Mouse (Mus musculus): ENCODE data around the gene Sh3bp4. TPM values are rescaled to one million over a fixed set of nuclear protein-coding genes. Genes with fewer than 3 reads are reported as not detected.

The Sh3bp4 gene
- polyA plus RNA-seq, 1 experiment from 2014 or later: 13.3 TPM

GRCm38 (mm10) chr1:89107466-89107865, 37.3 kb downstream of the Sh3bp4 start:
- Histone ChIP-seq H3K27ac (ENCODE audit: low read length) (no peak overlapping the region), H3K27me3 (ENCODE audit: control insufficient read depth, insufficient read depth, low read depth, low read length) (no peaks in the 10 kb centered on the region), H3K9ac (ENCODE audit: low read depth, low read length) (no peak overlapping the region), H3K4me2 (ENCODE audit: low read length) (no peak overlapping the region), H3K4me1 (ENCODE audit: control insufficient read depth, insufficient read depth, low read length) (peaks cover 5% of the 10 kb centered on the region; the same call in 1 of the 2 replicates), H3K9me3 (replicated peaks; ENCODE audit: control insufficient read depth, low read length, poor library complexity, severe bottlenecking) (no peaks in the 10 kb centered on the region), H3K4me3 (ENCODE audit: low read depth, low read length) (no peak overlapping the region), H3K36me3 (ENCODE audit: control insufficient read depth, insufficient read depth, low read length) (no peaks in the 10 kb centered on the region)
- no peak for ATAC-seq
- 56% methylated on average over 6 of the region's 6 CpGs for WGBS

GRCm38 (mm10) chr1:89108340-89108896, 38.2 kb downstream of the Sh3bp4 start:
- H3K9me3 ChIP-seq (replicated peaks; ENCODE audit: control insufficient read depth, low read length, poor library complexity, severe bottlenecking): no peaks in the 10 kb centered on the region
- H3K4me1 ChIP-seq (ENCODE audit: control insufficient read depth, insufficient read depth, low read length): peaks cover 5% of the 10 kb centered on the region; the same call in 1 of the 2 replicates
- H3K4me3 ChIP-seq (ENCODE audit: low read depth, low read length): no peak overlapping the region
- H3K27ac ChIP-seq (ENCODE audit: low read length): no peak overlapping the region
- no peak for ATAC-seq
- no peaks in the 10 kb centered on the region for H3K27me3 ChIP-seq (ENCODE audit: control insufficient read depth, insufficient read depth, low read depth, low read length)
- H3K36me3 ChIP-seq (ENCODE audit: control insufficient read depth, insufficient read depth, low read length): no peaks in the 10 kb centered on the region
- H3K9ac ChIP-seq (ENCODE audit: low read depth, low read length): no peak overlapping the region
- no peak overlapping the region for H3K4me2 ChIP-seq (ENCODE audit: low read length)
- 24% methylated on average over 6 of the region's 6 CpGs for WGBS

- ATAC-seq: no peak
- 67% methylated on average over 7 of the region's 7 CpGs for WGBS
- H3K27ac ChIP-seq (ENCODE audit: low read length): no peak overlapping the region
- H3K9ac ChIP-seq (ENCODE audit: low read depth, low read length): no peak overlapping the region
- H3K4me1 ChIP-seq (ENCODE audit: control insufficient read depth, insufficient read depth, low read length): peaks cover 5% of the 10 kb centered on the region; the same call in 1 of the 2 replicates
- H3K36me3 ChIP-seq (ENCODE audit: control insufficient read depth, insufficient read depth, low read length): no peaks in the 10 kb centered on the region
- H3K4me2 ChIP-seq (ENCODE audit: low read length): no peak overlapping the region
- H3K9me3 ChIP-seq (replicated peaks; ENCODE audit: control insufficient read depth, low read length, poor library complexity, severe bottlenecking): no peaks in the 10 kb centered on the region
- no peak overlapping the region for H3K4me3 ChIP-seq (ENCODE audit: low read depth, low read length)
- no peaks in the 10 kb centered on the region for H3K27me3 ChIP-seq (ENCODE audit: control insufficient read depth, insufficient read depth, low read depth, low read length)
These were observed 39.6 kb downstream of the Sh3bp4 start for GRCm38 (mm10) chr1:89109767-89110166.

GRCm38 (mm10) chr1:89110767-89111534, 40.7 kb downstream of the Sh3bp4 start:
- Histone ChIP-seq H3K27me3 (ENCODE audit: control insufficient read depth, insufficient read depth, low read depth, low read length) (no peaks in the 10 kb centered on the region), H3K4me1 (ENCODE audit: control insufficient read depth, insufficient read depth, low read length) (peaks cover 5% of the 10 kb centered on the region; the same call in 1 of the 2 replicates), H3K27ac (ENCODE audit: low read length) (no peak overlapping the region), H3K36me3 (ENCODE audit: control insufficient read depth, insufficient read depth, low read length) (no peaks in the 10 kb centered on the region), H3K9ac (ENCODE audit: low read depth, low read length) (no peak overlapping the region), H3K9me3 (replicated peaks; ENCODE audit: control insufficient read depth, low read length, poor library complexity, severe bottlenecking) (no peaks in the 10 kb centered on the region), H3K4me3 (ENCODE audit: low read depth, low read length) (no peak overlapping the region), H3K4me2 (ENCODE audit: low read length) (no peak overlapping the region)
- 89% methylated on average over 6 of the region's 6 CpGs for WGBS
- ATAC-seq: no peak

- Histone ChIP-seq H3K9me3 (replicated peaks; ENCODE audit: control insufficient read depth, low read length, poor library complexity, severe bottlenecking) (no peaks in the 10 kb centered on the region), H3K27ac (ENCODE audit: low read length) (no peak overlapping the region), H3K9ac (ENCODE audit: low read depth, low read length) (no peak overlapping the region), H3K4me1 (ENCODE audit: control insufficient read depth, insufficient read depth, low read length) (peaks cover 5% of the 10 kb centered on the region; the same call in 1 of the 2 replicates), H3K4me3 (ENCODE audit: low read depth, low read length) (no peak overlapping the region), H3K27me3 (ENCODE audit: control insufficient read depth, insufficient read depth, low read depth, low read length) (no peaks in the 10 kb centered on the region), H3K4me2 (ENCODE audit: low read length) (no peak overlapping the region), H3K36me3 (ENCODE audit: control insufficient read depth, insufficient read depth, low read length) (no peaks in the 10 kb centered on the region)
- 77% methylated on average over 1 of the region's 1 CpGs for WGBS
- no peak for ATAC-seq
These were observed 42.3 kb downstream of the Sh3bp4 start for GRCm38 (mm10) chr1:89112544-89112943.

GRCm38 (mm10) chr1:89113731-89114130, 43.5 kb downstream of the Sh3bp4 start:
- Histone ChIP-seq H3K27ac (ENCODE audit: low read length) (no peak overlapping the region), H3K4me2 (ENCODE audit: low read length) (no peak overlapping the region), H3K4me1 (ENCODE audit: control insufficient read depth, insufficient read depth, low read length) (peaks cover 1% of the 10 kb centered on the region; the same call in 1 of the 2 replicates), H3K36me3 (ENCODE audit: control insufficient read depth, insufficient read depth, low read length) (no peaks in the 10 kb centered on the region), H3K27me3 (ENCODE audit: control insufficient read depth, insufficient read depth, low read depth, low read length) (no peaks in the 10 kb centered on the region), H3K4me3 (ENCODE audit: low read depth, low read length) (no peak overlapping the region), H3K9ac (ENCODE audit: low read depth, low read length) (no peak overlapping the region), H3K9me3 (replicated peaks; ENCODE audit: control insufficient read depth, low read length, poor library complexity, severe bottlenecking) (no peaks in the 10 kb centered on the region)
- 87% methylated on average over 3 of the region's 3 CpGs for WGBS
- ATAC-seq: no peak

GRCm38 (mm10) chr1:89117062-89117461, 46.8 kb downstream of the Sh3bp4 start:
- 73% methylated on average over 5 of the region's 5 CpGs for WGBS
- Histone ChIP-seq H3K27ac (ENCODE audit: low read length) (no peak overlapping the region), H3K4me3 (ENCODE audit: low read depth, low read length) (no peak overlapping the region), H3K27me3 (ENCODE audit: control insufficient read depth, insufficient read depth, low read depth, low read length) (no peaks in the 10 kb centered on the region), H3K9me3 (replicated peaks; ENCODE audit: control insufficient read depth, low read length, poor library complexity, severe bottlenecking) (no peaks in the 10 kb centered on the region), H3K36me3 (ENCODE audit: control insufficient read depth, insufficient read depth, low read length) (no peaks in the 10 kb centered on the region), H3K4me2 (ENCODE audit: low read length) (no peak overlapping the region), H3K4me1 (ENCODE audit: control insufficient read depth, insufficient read depth, low read length) (no peaks in the 10 kb centered on the region), H3K9ac (ENCODE audit: low read depth, low read length) (no peak overlapping the region)
- no peak for ATAC-seq

- WGBS: 85% methylated on average over 3 of the region's 3 CpGs
- ATAC-seq: no peak
- no peak overlapping the region for H3K9ac ChIP-seq (ENCODE audit: low read depth, low read length)
- H3K9me3 ChIP-seq (replicated peaks; ENCODE audit: control insufficient read depth, low read length, poor library complexity, severe bottlenecking): no peaks in the 10 kb centered on the region
- no peak overlapping the region for H3K27ac ChIP-seq (ENCODE audit: low read length)
- no peaks in the 10 kb centered on the region for H3K4me1 ChIP-seq (ENCODE audit: control insufficient read depth, insufficient read depth, low read length)
- no peak overlapping the region for H3K4me2 ChIP-seq (ENCODE audit: low read length)
- no peaks in the 10 kb centered on the region for H3K27me3 ChIP-seq (ENCODE audit: control insufficient read depth, insufficient read depth, low read depth, low read length)
- no peak overlapping the region for H3K4me3 ChIP-seq (ENCODE audit: low read depth, low read length)
- no peaks in the 10 kb centered on the region for H3K36me3 ChIP-seq (ENCODE audit: control insufficient read depth, insufficient read depth, low read length)
These were observed 47.9 kb downstream of the Sh3bp4 start for GRCm38 (mm10) chr1:89118076-89118475.

GRCm38 (mm10) chr1:89118836-89119235, 48.6 kb downstream of the Sh3bp4 start:
- Histone ChIP-seq H3K27ac (ENCODE audit: low read length) (no peak overlapping the region), H3K36me3 (ENCODE audit: control insufficient read depth, insufficient read depth, low read length) (no peaks in the 10 kb centered on the region), H3K4me1 (ENCODE audit: control insufficient read depth, insufficient read depth, low read length) (no peaks in the 10 kb centered on the region), H3K4me2 (ENCODE audit: low read length) (no peak overlapping the region), H3K9me3 (replicated peaks; ENCODE audit: control insufficient read depth, low read length, poor library complexity, severe bottlenecking) (no peaks in the 10 kb centered on the region), H3K27me3 (ENCODE audit: control insufficient read depth, insufficient read depth, low read depth, low read length) (no peaks in the 10 kb centered on the region), H3K9ac (ENCODE audit: low read depth, low read length) (no peak overlapping the region), H3K4me3 (ENCODE audit: low read depth, low read length) (no peak overlapping the region)
- ATAC-seq: no peak
- 86% methylated on average over 5 of the region's 5 CpGs for WGBS
